Mouse (Mus musculus) cerebral cortex, adult 2 months (tissue): Measurements from ENCODE around the gene Hs1bp3.

Experiments used
- WGBS: fragments of 180-500 bp; shearing (Covaris S2); methylation state at CpG from one replicate; pipeline ENCODE4 v1.1.7; 2018; 5-methylcytosine and 5-hydroxymethylcytosine counted together

Gene Hs1bp3

GRCm38 (mm10) chr12:8301011-8301814 lies 12.0 kb upstream of the Hs1bp3 start:
- 13% methylated on average over 46 of the region's 46 CpGs for WGBS

- WGBS = 2% methylated on average over 45 of the region's 53 CpGs
Measured at GRCm38 (mm10) chr12:8301841-8302431, 11.3 kb upstream of the Hs1bp3 start, which contains the start of gene Gdf7. Gene Gdf7 (minus strand): TSS chr12:8301954.

GRCm38 (mm10) chr12:8305258-8305657 lies 8.0 kb upstream of the Hs1bp3 start:
- 65% methylated on average over 2 of the region's 2 CpGs for WGBS

- 4% methylated on average over 5 of the region's 5 CpGs for WGBS
Measured at GRCm38 (mm10) chr12:8306432-8306831, 6.8 kb upstream of the Hs1bp3 start.

- WGBS = 60% methylated on average over 1 of the region's 1 CpGs
Measured at GRCm38 (mm10) chr12:8306910-8307309, 6.3 kb upstream of the Hs1bp3 start.

GRCm38 (mm10) chr12:8310992-8311391 lies 2.2 kb upstream of the Hs1bp3 start:
- 55% methylated on average over 17 of the region's 17 CpGs for WGBS

- 92% methylated on average over 4 of the region's 4 CpGs for WGBS
Measured at GRCm38 (mm10) chr12:8312266-8312665, 966 bp upstream of the Hs1bp3 start.

GRCm38 (mm10) chr12:8313773-8314172 lies 541 bp downstream of the Hs1bp3 start:
- WGBS = 10% methylated on average over 12 of the region's 12 CpGs

- WGBS = 80% methylated on average over 5 of the region's 5 CpGs
Measured at GRCm38 (mm10) chr12:8316541-8316940, 3.3 kb downstream of the Hs1bp3 start.

- 34% methylated on average over 5 of the region's 5 CpGs for WGBS
Measured at GRCm38 (mm10) chr12:8320084-8320713, 7.0 kb downstream of the Hs1bp3 start.

- whole genome bisulfite sequencing = 61% methylated on average over 10 of the region's 10 CpGs
Measured at GRCm38 (mm10) chr12:8321506-8321905, 8.3 kb downstream of the Hs1bp3 start.

- WGBS = 77% methylated on average over 10 of the region's 10 CpGs
Measured at GRCm38 (mm10) chr12:8324086-8324485, 10.9 kb downstream of the Hs1bp3 start.

- WGBS = 61% methylated on average over 13 of the region's 13 CpGs
Measured at GRCm38 (mm10) chr12:8325245-8325942, 12.2 kb downstream of the Hs1bp3 start.

- 66% methylated on average over 17 of the region's 17 CpGs for WGBS
Measured at GRCm38 (mm10) chr12:8325943-8326522, 12.8 kb downstream of the Hs1bp3 start.

GRCm38 (mm10) chr12:8326825-8327674 lies 13.8 kb downstream of the Hs1bp3 start:
- WGBS = 10% methylated on average over 17 of the region's 17 CpGs

- WGBS = 65% methylated on average over 1 of the region's 1 CpGs
Measured at GRCm38 (mm10) chr12:8327675-8328053, 14.4 kb downstream of the Hs1bp3 start.

GRCm38 (mm10) chr12:8329236-8329635 lies 16.0 kb downstream of the Hs1bp3 start:
- 90% methylated on average over 7 of the region's 7 CpGs for WGBS

- 48% methylated on average over 14 of the region's 14 CpGs for WGBS
Measured at GRCm38 (mm10) chr12:8331489-8332173, 18.4 kb downstream of the Hs1bp3 start.

- WGBS = 66% methylated on average over 5 of the region's 5 CpGs
Measured at GRCm38 (mm10) chr12:8332174-8332542, 18.9 kb downstream of the Hs1bp3 start.

GRCm38 (mm10) chr12:8333617-8334016 lies 20.4 kb downstream of the Hs1bp3 start:
- 81% methylated on average over 8 of the region's 8 CpGs for WGBS
